Mouse (Mus musculus): ENCODE measurements at regions not wholly inside any gene's neighbourhood (a gene's known extent, or its start where the extent isn't known, plus 50 kb on each side); places are given as distances from the start of the nearest gene placed in this dataset.

- Histone ChIP-seq H3K4me1 (replicated peaks) (peaks cover 2% of the 10 kb centered on the region), H3K9ac (no peak overlapping the region), H3K4me3 (no peak overlapping the region), H3K9me3 (no peaks in the 10 kb centered on the region), H3K27ac (replicated peaks) (no peak overlapping the region), H3K36me3 (no peaks in the 10 kb centered on the region), H3K27me3 (no peaks in the 10 kb centered on the region), H3K4me2 (no peak overlapping the region)
- 79% methylated on average over 3 of the region's 3 CpGs for WGBS
- no peak for ATAC-seq (ENCODE audit: low FRiP score, low read depth)
Observed at GRCm38 (mm10) chr2:75763252-75763651, 58.8 kb upstream of the Nfe2l2 start.

- H3K36me3 ChIP-seq: no peaks in the 10 kb centered on the region
- no peaks in the 10 kb centered on the region for H3K9me3 ChIP-seq
- H3K9ac ChIP-seq: no peak overlapping the region
- H3K27ac ChIP-seq (replicated peaks): no peak overlapping the region
- 87% methylated on average over 5 of the region's 5 CpGs for WGBS
- no peak for ATAC-seq (ENCODE audit: low FRiP score, low read depth)
- H3K4me2 ChIP-seq: no peak overlapping the region
- H3K27me3 ChIP-seq: no peaks in the 10 kb centered on the region
- H3K4me1 ChIP-seq (replicated peaks): no peaks in the 10 kb centered on the region
- no peak overlapping the region for H3K4me3 ChIP-seq
Observed at GRCm38 (mm10) chr2:75762030-75762429, 57.6 kb upstream of the Nfe2l2 start.

GRCm38 (mm10) chr2:75761626-75762025, 57.2 kb upstream of the Nfe2l2 start:
- H3K4me1 ChIP-seq (replicated peaks): no peaks in the 10 kb centered on the region
- H3K36me3 ChIP-seq: no peaks in the 10 kb centered on the region
- H3K4me3 ChIP-seq: no peak overlapping the region
- no peak overlapping the region for H3K9ac ChIP-seq
- no peak overlapping the region for H3K4me2 ChIP-seq
- 76% methylated on average over 9 of the region's 9 CpGs for WGBS
- H3K27me3 ChIP-seq: no peaks in the 10 kb centered on the region
- no peak overlapping the region for H3K27ac ChIP-seq (replicated peaks)
- no peaks in the 10 kb centered on the region for H3K9me3 ChIP-seq
- no peak for ATAC-seq (ENCODE audit: low FRiP score, low read depth)

GRCm38 (mm10) chr2:75759196-75759885, 54.9 kb upstream of the Nfe2l2 start:
- no peak for ATAC-seq (ENCODE audit: low FRiP score, low read depth)
- Histone ChIP-seq H3K4me3 (no peak overlapping the region), H3K36me3 (no peaks in the 10 kb centered on the region), H3K4me1 (replicated peaks) (no peaks in the 10 kb centered on the region), H3K9me3 (no peaks in the 10 kb centered on the region), H3K4me2 (no peak overlapping the region), H3K27ac (replicated peaks) (no peak overlapping the region), H3K27me3 (no peaks in the 10 kb centered on the region), H3K9ac (no peak overlapping the region)
- 69% methylated on average over 11 of the region's 11 CpGs for WGBS

- no peaks in the 10 kb centered on the region for H3K27me3 ChIP-seq
- no peak overlapping the region for H3K9ac ChIP-seq
- no peaks in the 10 kb centered on the region for H3K36me3 ChIP-seq
- no peaks in the 10 kb centered on the region for H3K9me3 ChIP-seq
- H3K4me3 ChIP-seq: no peak overlapping the region
- no peak overlapping the region for H3K27ac ChIP-seq (replicated peaks)
- WGBS: 93% methylated on average over 6 of the region's 6 CpGs
- no peaks in the 10 kb centered on the region for H3K4me1 ChIP-seq (replicated peaks)
- ATAC-seq (ENCODE audit: low FRiP score, low read depth): no peak
- H3K4me2 ChIP-seq: no peak overlapping the region
Observed at GRCm38 (mm10) chr2:75758277-75758676, 53.8 kb upstream of the Nfe2l2 start.

GRCm38 (mm10) chr2:75756704-75757638, 52.5 kb upstream of the Nfe2l2 start:
- no peak overlapping the region for H3K27ac ChIP-seq (replicated peaks)
- H3K9ac ChIP-seq: no peak overlapping the region
- H3K36me3 ChIP-seq: no peaks in the 10 kb centered on the region
- 73% methylated on average over 16 of the region's 16 CpGs for WGBS
- H3K9me3 ChIP-seq: no peaks in the 10 kb centered on the region
- H3K4me3 ChIP-seq: no peak overlapping the region
- no peaks in the 10 kb centered on the region for H3K27me3 ChIP-seq
- H3K4me2 ChIP-seq: no peak overlapping the region
- no peak for ATAC-seq (ENCODE audit: low FRiP score, low read depth)
- no peaks in the 10 kb centered on the region for H3K4me1 ChIP-seq (replicated peaks)

GRCm38 (mm10) chr2:75754606-75755005, 50.2 kb upstream of the Nfe2l2 start:
- no peak for ATAC-seq (ENCODE audit: low FRiP score, low read depth)
- no peak overlapping the region for H3K9ac ChIP-seq
- no peak overlapping the region for H3K27ac ChIP-seq (replicated peaks)
- no peaks in the 10 kb centered on the region for H3K27me3 ChIP-seq
- H3K4me2 ChIP-seq: no peak overlapping the region
- 90% methylated on average over 7 of the region's 7 CpGs for WGBS
- H3K4me1 ChIP-seq (replicated peaks): no peaks in the 10 kb centered on the region
- H3K9me3 ChIP-seq: no peaks in the 10 kb centered on the region
- no peak overlapping the region for H3K4me3 ChIP-seq
- no peaks in the 10 kb centered on the region for H3K36me3 ChIP-seq
